Mouse (Mus musculus): Measurements from ENCODE around the gene Pigk. TPM values are rescaled to one million over a fixed set of nuclear protein-coding genes. Genes with fewer than 3 reads are reported as not detected.
A peak's percentile ranks its signal among the peaks of the same experiment; 100 is the strongest.

Pigk gene
- polyA plus RNA-seq, 1 experiment from 2014 or later = 42.9 TPM

- Histone ChIP-seq H3K36me3 (ENCODE audit: control insufficient read depth, insufficient read depth, low read length) (no peaks in the 10 kb centered on the region), H3K9me3 (ENCODE audit: control insufficient read depth, low read length) (peaks cover 3% of the 10 kb centered on the region; the same call in 1 of the 2 replicates), H3K4me1 (replicated peaks; ENCODE audit: control insufficient read depth, insufficient read depth, low read length) (no peaks in the 10 kb centered on the region), H3K27ac (ENCODE audit: low read depth) (no peak overlapping the region), H3K27me3 (replicated peaks; ENCODE audit: control insufficient read depth, insufficient read depth, low read length) (no peaks in the 10 kb centered on the region), H3K9ac (ENCODE audit: low read length) (no peak overlapping the region), H3K4me2 (ENCODE audit: low read length) (no peak overlapping the region), H3K4me3 (ENCODE audit: low read depth, low read length) (no peak overlapping the region)
- WGBS = 65% methylated on average over 5 of the region's 5 CpGs
- DNase-seq (ENCODE audit: low spot score) = no peak
- no peak for ATAC-seq (replicated peaks; ENCODE audit: low FRiP score, low TSS enrichment, low read depth)
These were observed 242.1 kb downstream of the Pigk start for GRCm38 (mm10) chr3:152956038-152956437.

- Histone ChIP-seq H3K36me3 (ENCODE audit: control insufficient read depth, insufficient read depth, low read length) (no peaks in the 10 kb centered on the region), H3K9ac (ENCODE audit: low read length) (no peak overlapping the region), H3K4me3 (ENCODE audit: low read depth, low read length) (no peak overlapping the region), H3K27ac (ENCODE audit: low read depth) (no peak overlapping the region), H3K27me3 (replicated peaks; ENCODE audit: control insufficient read depth, insufficient read depth, low read length) (no peaks in the 10 kb centered on the region), H3K4me2 (ENCODE audit: low read length) (no peak overlapping the region), H3K4me1 (replicated peaks; ENCODE audit: control insufficient read depth, insufficient read depth, low read length) (no peaks in the 10 kb centered on the region), H3K9me3 (ENCODE audit: control insufficient read depth, low read length) (peaks cover 3% of the 10 kb centered on the region; the same call in 1 of the 2 replicates)
- 83% methylated on average over 4 of the region's 4 CpGs for WGBS
- DNase-seq (ENCODE audit: low spot score) (no peak), ATAC-seq (replicated peaks; ENCODE audit: low FRiP score, low TSS enrichment, low read depth) (no peak)
These were observed 242.9 kb downstream of the Pigk start for GRCm38 (mm10) chr3:152956771-152957170.

- Histone ChIP-seq H3K9me3 (ENCODE audit: control insufficient read depth, low read length) (peaks cover 3% of the 10 kb centered on the region; the same call in 1 of the 2 replicates), H3K4me3 (ENCODE audit: low read depth, low read length) (no peak overlapping the region), H3K9ac (ENCODE audit: low read length) (no peak overlapping the region), H3K27me3 (replicated peaks; ENCODE audit: control insufficient read depth, insufficient read depth, low read length) (no peaks in the 10 kb centered on the region), H3K4me1 (replicated peaks; ENCODE audit: control insufficient read depth, insufficient read depth, low read length) (no peaks in the 10 kb centered on the region), H3K4me2 (ENCODE audit: low read length) (no peak overlapping the region), H3K27ac (ENCODE audit: low read depth) (no peak overlapping the region), H3K36me3 (ENCODE audit: control insufficient read depth, insufficient read depth, low read length) (no peaks in the 10 kb centered on the region)
- ATAC-seq (replicated peaks; ENCODE audit: low FRiP score, low TSS enrichment, low read depth) (no peak), DNase-seq (ENCODE audit: low spot score) (peak; percentile 69)
- WGBS = 59% methylated on average over 11 of the region's 11 CpGs
These were observed 244.7 kb downstream of the Pigk start for GRCm38 (mm10) chr3:152958358-152959150.

GRCm38 (mm10) chr3:152961855-152962376 is 248.0 kb downstream of the Pigk start:
- 59% methylated on average over 10 of the region's 10 CpGs for WGBS
- no peak for ATAC-seq (replicated peaks; ENCODE audit: low FRiP score, low TSS enrichment, low read depth)
- H3K4me2 ChIP-seq (ENCODE audit: low read length) = no peak overlapping the region
- DNase-seq (ENCODE audit: low spot score) = no peak
- H3K4me3 ChIP-seq (ENCODE audit: low read depth, low read length) = no peak overlapping the region
- H3K9me3 ChIP-seq (ENCODE audit: control insufficient read depth, low read length) = peaks cover 3% of the 10 kb centered on the region; the same call in 1 of the 2 replicates
- no peaks in the 10 kb centered on the region for H3K4me1 ChIP-seq (replicated peaks; ENCODE audit: control insufficient read depth, insufficient read depth, low read length)
- H3K27me3 ChIP-seq (replicated peaks; ENCODE audit: control insufficient read depth, insufficient read depth, low read length) = no peaks in the 10 kb centered on the region
- H3K9ac ChIP-seq (ENCODE audit: low read length) = no peak overlapping the region
- H3K36me3 ChIP-seq (ENCODE audit: control insufficient read depth, insufficient read depth, low read length) = no peaks in the 10 kb centered on the region
- H3K27ac ChIP-seq (ENCODE audit: low read depth) = no peak overlapping the region

GRCm38 (mm10) chr3:152969774-152970347 is 256.0 kb downstream of the Pigk start:
- WGBS = 65% methylated on average over 16 of the region's 16 CpGs
- DNase-seq (ENCODE audit: low spot score) = no peak
- Histone ChIP-seq H3K27me3 (replicated peaks; ENCODE audit: control insufficient read depth, insufficient read depth, low read length) (no peaks in the 10 kb centered on the region), H3K4me1 (replicated peaks; ENCODE audit: control insufficient read depth, insufficient read depth, low read length) (no peaks in the 10 kb centered on the region), H3K4me3 (ENCODE audit: low read depth, low read length) (no peak overlapping the region), H3K9me3 (ENCODE audit: control insufficient read depth, low read length) (no peaks in the 10 kb centered on the region), H3K4me2 (ENCODE audit: low read length) (no peak overlapping the region), H3K9ac (ENCODE audit: low read length) (no peak overlapping the region), H3K36me3 (ENCODE audit: control insufficient read depth, insufficient read depth, low read length) (no peaks in the 10 kb centered on the region), H3K27ac (ENCODE audit: low read depth) (no peak overlapping the region)
- ATAC-seq (replicated peaks; ENCODE audit: low FRiP score, low TSS enrichment, low read depth) = no peak

- no peaks in the 10 kb centered on the region for H3K36me3 ChIP-seq (ENCODE audit: control insufficient read depth, insufficient read depth, low read length)
- H3K9me3 ChIP-seq (ENCODE audit: control insufficient read depth, low read length) = no peaks in the 10 kb centered on the region
- ATAC-seq (replicated peaks; ENCODE audit: low FRiP score, low TSS enrichment, low read depth) (no peak), DNase-seq (ENCODE audit: low spot score) (no peak)
- H3K4me1 ChIP-seq (replicated peaks; ENCODE audit: control insufficient read depth, insufficient read depth, low read length) = no peaks in the 10 kb centered on the region
- H3K27me3 ChIP-seq (replicated peaks; ENCODE audit: control insufficient read depth, insufficient read depth, low read length) = no peaks in the 10 kb centered on the region
- H3K9ac ChIP-seq (ENCODE audit: low read length) = no peak overlapping the region
- WGBS = 86% methylated on average over 4 of the region's 4 CpGs
- no peak overlapping the region for H3K4me3 ChIP-seq (ENCODE audit: low read depth, low read length)
- no peak overlapping the region for H3K4me2 ChIP-seq (ENCODE audit: low read length)
- no peak overlapping the region for H3K27ac ChIP-seq (ENCODE audit: low read depth)
These were observed 257.5 kb downstream of the Pigk start for GRCm38 (mm10) chr3:152971373-152971772.

GRCm38 (mm10) chr3:152979481-152980092 is 265.7 kb downstream of the Pigk start:
- no peaks in the 10 kb centered on the region for H3K9me3 ChIP-seq (ENCODE audit: control insufficient read depth, low read length)
- no peak for DNase-seq (ENCODE audit: low spot score)
- no peak overlapping the region for H3K4me3 ChIP-seq (ENCODE audit: low read depth, low read length)
- no peaks in the 10 kb centered on the region for H3K36me3 ChIP-seq (ENCODE audit: control insufficient read depth, insufficient read depth, low read length)
- H3K27me3 ChIP-seq (replicated peaks; ENCODE audit: control insufficient read depth, insufficient read depth, low read length) = peaks cover 24% of the 10 kb centered on the region
- ATAC-seq (replicated peaks; ENCODE audit: low FRiP score, low TSS enrichment, low read depth) = no peak
- peaks cover 7% of the 10 kb centered on the region; the same call in 1 of the 2 replicates for H3K4me1 ChIP-seq (replicated peaks; ENCODE audit: control insufficient read depth, insufficient read depth, low read length)
- 56% methylated on average over 11 of the region's 11 CpGs for WGBS
- H3K4me2 ChIP-seq (ENCODE audit: low read length) = no peak overlapping the region
- H3K9ac ChIP-seq (ENCODE audit: low read length) = no peak overlapping the region
- H3K27ac ChIP-seq (ENCODE audit: low read depth) = no peak overlapping the region

GRCm38 (mm10) chr3:152980431-152980830 is 266.5 kb downstream of the Pigk start:
- Histone ChIP-seq H3K36me3 (ENCODE audit: control insufficient read depth, insufficient read depth, low read length) (no peaks in the 10 kb centered on the region), H3K9ac (ENCODE audit: low read length) (no peak overlapping the region), H3K4me3 (ENCODE audit: low read depth, low read length) (peak overlapping the region; percentile 40), H3K27ac (ENCODE audit: low read depth) (no peak overlapping the region), H3K27me3 (replicated peaks; ENCODE audit: control insufficient read depth, insufficient read depth, low read length) (peaks cover 24% of the 10 kb centered on the region), H3K9me3 (ENCODE audit: control insufficient read depth, low read length) (no peaks in the 10 kb centered on the region), H3K4me2 (ENCODE audit: low read length) (peak overlapping the region; percentile 83), H3K4me1 (replicated peaks; ENCODE audit: control insufficient read depth, insufficient read depth, low read length) (peaks cover 7% of the 10 kb centered on the region; the same call in 1 of the 2 replicates)
- WGBS = 7% methylated on average over 6 of the region's 6 CpGs
- no peak for ATAC-seq (replicated peaks; ENCODE audit: low FRiP score, low TSS enrichment, low read depth)
- peak; percentile 54 for DNase-seq (ENCODE audit: low spot score)
